Mouse (Mus musculus): Measurements from ENCODE around the gene Helq. TPM values are rescaled to one million over a fixed set of nuclear protein-coding genes. Genes with fewer than 3 reads are reported as not detected.

Gene Helq
- total and polyA plus RNA-seq, 3 experiments, result 12.1 to 24.3 (median 13.1) TPM

DNA sequence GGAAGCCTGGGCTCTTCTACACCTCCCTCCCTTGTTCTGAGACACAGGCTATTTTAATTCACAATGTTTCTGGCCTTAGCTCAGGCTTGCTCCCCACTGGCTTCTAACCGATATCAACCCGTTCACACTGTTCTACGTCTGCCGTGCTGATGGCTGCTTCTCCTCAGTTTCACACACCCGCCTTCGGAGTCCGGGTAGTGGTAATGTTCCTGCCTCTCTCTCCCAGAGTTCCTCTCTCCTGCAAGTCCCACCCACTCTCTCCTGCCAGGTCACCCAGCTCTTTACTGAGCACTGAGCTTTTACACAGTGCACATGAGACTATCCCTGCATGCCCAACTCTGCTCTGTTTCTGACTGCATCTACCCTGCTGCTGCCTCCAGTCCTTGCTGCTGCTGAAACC lies 32.4 kb downstream of the Helq start:
- peaks cover 76 to 93% of the 10 kb centered on the region in 2 experiments for H3K36me3 ChIP-seq (replicated peaks in 1 of 2; ENCODE audit: control insufficient read depth in 1 of 2, insufficient read depth in 1 of 2, low read length in 1 of 2)
- H3K27ac ChIP-seq (ENCODE audit: insufficient read depth, low read depth), result no peak overlapping the region
- H3K9me3 ChIP-seq (replicated peaks; ENCODE audit: low read length), result no peaks in the 10 kb centered on the region
- no peak for DNase-seq (ENCODE audit: extremely low read depth)
- dilution Hi-C loops (cut with MboI; ENCODE audit: extremely low pct_ligation_motif_present, extremely low pct_unique_long_range_greater_than_20kb, low sequenced_read_pairs) (no loop called here), in situ Hi-C loops (cut with MboI; ENCODE audit: low pct_ligation_motif_present, low pct_unique_long_range_greater_than_20kb, low sequenced_read_pairs) (no loop called here)
- no peak overlapping the region for H3K4me2 ChIP-seq (ENCODE audit: insufficient read depth, low read depth, poor library complexity, severe bottlenecking)
- H3K27me3 ChIP-seq (replicated peaks), result no peaks in the 10 kb centered on the region
- no peak overlapping the region for H3K4me3 ChIP-seq (replicated peaks in 1 of 3; ENCODE audit: low read depth in 2 of 3, low read length in 2 of 3, poor library complexity in 1 of 3)
- no peak overlapping the region for H3K9ac ChIP-seq (ENCODE audit: insufficient read depth, low read depth)
- no peaks in the 10 kb centered on the region for H3K79me2 ChIP-seq (replicated peaks; ENCODE audit: control insufficient read depth, extremely low read depth, insufficient read depth, poor library complexity, severe bottlenecking)
- TF ChIP-seq RCOR1 (conservative IDR thresholded peaks at IDR 0.05; ENCODE audit: low read depth, low read length) (no peak), CTCF (conservative IDR thresholded peaks at IDR 0.05 in 1 of 2, IDR thresholded peaks at IDR 0.05 in 1 of 2; ENCODE audit: low read depth in 2 of 2, low read length in 2 of 2) (no peak), MEF2A (IDR thresholded peaks at IDR 0.05; ENCODE audit: borderline replicate concordance, low read depth, low read length) (no peak), ZC3H11A (IDR thresholded peaks at IDR 0.05; ENCODE audit: low read depth, low read length) (no peak), TCF12 (IDR thresholded peaks at IDR 0.05; ENCODE audit: low read depth, low read length) (no peak), USF2 (conservative IDR thresholded peaks at IDR 0.05; ENCODE audit: low read depth, low read length) (no peak), PAX5 (IDR thresholded peaks at IDR 0.05; ENCODE audit: low read length) (no peak), POLR2AphosphoS2 (IDR thresholded peaks at IDR 0.05; ENCODE audit: low read depth, low read length) (no peak), NRF1 (IDR thresholded peaks at IDR 0.05; ENCODE audit: low read depth, low read length) (no peak), ZMIZ1 (IDR thresholded peaks at IDR 0.05; ENCODE audit: low read depth, low read length) (no peak), ELF1 (IDR thresholded peaks at IDR 0.05; ENCODE audit: low read depth, low read length) (no peak), IRF4 (IDR thresholded peaks at IDR 0.05; ENCODE audit: low read depth, low read length) (no peak), POLR2A (IDR thresholded peaks at IDR 0.05; ENCODE audit: low read depth, low read length) (no peak)
- H3K4me1 ChIP-seq (ENCODE audit: control insufficient read depth in 1 of 2, insufficient read depth in 2 of 2), result no peaks in the 10 kb centered on the region

- H3K9me3 ChIP-seq (replicated peaks; ENCODE audit: low read length), result peaks cover 13% of the 10 kb centered on the region
- TF ChIP-seq MYC (IDR thresholded peaks at IDR 0.05; ENCODE audit: low read depth, low read length) (no peak), EP300 (IDR thresholded peaks at IDR 0.05; ENCODE audit: low read length) (no peak), NELFE (IDR thresholded peaks at IDR 0.05; ENCODE audit: low read depth, low read length) (no peak), ZC3H11A (IDR thresholded peaks at IDR 0.05; ENCODE audit: low read depth, low read length) (no peak), MAX (IDR thresholded peaks at IDR 0.05; ENCODE audit: low read length) (no peak), ZKSCAN1 (IDR thresholded peaks at IDR 0.05; ENCODE audit: borderline replicate concordance, low read depth, low read length) (no peak), POLR2A (IDR thresholded peaks at IDR 0.05; ENCODE audit: low read depth, low read length) (no peak), KAT2A (IDR thresholded peaks at IDR 0.05; ENCODE audit: insufficient replicate concordance, low read length) (no peak), HCFC1 (IDR thresholded peaks at IDR 0.05; ENCODE audit: low read depth, low read length) (no peak), UBTF (IDR thresholded peaks at IDR 0.05; ENCODE audit: low read depth, low read length) (no peak), JUN (IDR thresholded peaks at IDR 0.05; ENCODE audit: insufficient read depth, low read depth, low read length) (no peak), E2F4 (IDR thresholded peaks at IDR 0.05; ENCODE audit: insufficient replicate concordance, low read depth, low read length) (no peak), TCF12 (IDR thresholded peaks at IDR 0.05; ENCODE audit: low read depth, low read length) (no peak), NRF1 (IDR thresholded peaks at IDR 0.05; ENCODE audit: low read depth, low read length) (no peak), BHLHE40 (IDR thresholded peaks at IDR 0.05; ENCODE audit: low read depth, low read length) (no peak), USF1 (IDR thresholded peaks at IDR 0.05; ENCODE audit: low read depth, low read length) (no peak), ZMIZ1 (IDR thresholded peaks at IDR 0.05; ENCODE audit: low read depth, low read length) (no peak), ETS1 (conservative IDR thresholded peaks at IDR 0.05; ENCODE audit: low read depth, low read length) (no peak)
- no peaks in the 10 kb centered on the region for H3K27me3 ChIP-seq (replicated peaks)
- peaks cover 47 to 65% of the 10 kb centered on the region in 2 experiments for H3K36me3 ChIP-seq (replicated peaks in 1 of 2; ENCODE audit: control insufficient read depth in 1 of 2, insufficient read depth in 1 of 2, low read length in 1 of 2)
- H3K79me2 ChIP-seq (replicated peaks; ENCODE audit: control insufficient read depth, extremely low read depth, insufficient read depth, poor library complexity, severe bottlenecking), result no peaks in the 10 kb centered on the region
- no peak overlapping the region for H3K4me2 ChIP-seq (ENCODE audit: insufficient read depth, low read depth, poor library complexity, severe bottlenecking)
- peaks cover 2 to 8% of the 10 kb centered on the region in 2 experiments; a peak in 3 of 4 replicates for H3K4me1 ChIP-seq (ENCODE audit: control insufficient read depth in 1 of 2, insufficient read depth in 2 of 2)
- in situ Hi-C loops (cut with MboI; ENCODE audit: low pct_ligation_motif_present, low pct_unique_long_range_greater_than_20kb, low sequenced_read_pairs) (loop anchor here (5.0 kb wide), 1 partner anchor 84 kb away; the partner anchor contains the start of gene Coq2), dilution Hi-C loops (cut with MboI; ENCODE audit: extremely low pct_ligation_motif_present, extremely low pct_unique_long_range_greater_than_20kb, low sequenced_read_pairs) (no loop called here)
- no peak overlapping the region for H3K9ac ChIP-seq (ENCODE audit: insufficient read depth, low read depth)
- no peak overlapping the region for H3K27ac ChIP-seq (ENCODE audit: insufficient read depth, low read depth)
- no peak overlapping the region for H3K4me3 ChIP-seq (replicated peaks in 1 of 3; ENCODE audit: low read depth in 2 of 3, low read length in 2 of 3, poor library complexity in 1 of 3)
- DNase-seq (ENCODE audit: extremely low read depth), result no peak
Measured at GRCm38 (mm10) chr5:100761736-100762135, 36.7 kb downstream of the Helq start.

Measured in CH12.LX (cell line).